Mouse (Mus musculus) liver, embryonic 15.5 days (tissue): ENCODE data around the gene Magi1. TPM values are rescaled to one million over a fixed set of nuclear protein-coding genes. Genes with fewer than 3 reads are reported as not detected.
A peak's percentile ranks its signal among the peaks of the same experiment; 100 is the strongest.

Experiments used
- ATAC-seq: fragments of 200-750 bp; cut with Nextera tagmentation; 2 replicates; pipeline ENCODE4 v1.8.0; 2017; ENCODE audit warnings: moderate number of reproducible peaks, mild to moderate bottlenecking, moderate library complexity; ENCODE audit not compliant: insufficient read depth
- H3K27ac ChIP-seq: fragments of 300-500 bp; sonication (generic); replicated peaks from 2 replicates; pipeline ENCODE4 v1.5.1; 2015; ENCODE audit warnings: mild to moderate bottlenecking, inconsistent platforms
- H3K27me3 ChIP-seq: fragments of 300-500 bp; sonication (generic); 2 replicates; pipeline ENCODE4 v1.6.1; 2015; ENCODE audit warnings: mild to moderate bottlenecking, inconsistent platforms
- H3K36me3 ChIP-seq: fragments of 300-500 bp; sonication (generic); replicated peaks from 2 replicates; pipeline ENCODE4 v1.6.1; 2015; ENCODE audit warnings: moderate library complexity, mild to moderate bottlenecking, inconsistent platforms
- H3K4me1 ChIP-seq: fragments of 300-500 bp; sonication (generic); replicated peaks from 2 replicates; pipeline ENCODE4 v1.6.1; 2015; ENCODE audit warnings: inconsistent platforms
- H3K4me2 ChIP-seq: fragments of 300-500 bp; sonication (generic); 2 replicates; pipeline ENCODE4 v1.6.1; 2015; ENCODE audit warnings: moderate library complexity, mild to moderate bottlenecking, inconsistent platforms
- H3K4me3 ChIP-seq: fragments of 300-500 bp; sonication (generic); replicated peaks from 2 replicates; pipeline ENCODE4 v1.5.1; 2015; ENCODE audit warnings: mild to moderate bottlenecking, inconsistent platforms
- H3K9ac ChIP-seq: fragments of 300-500 bp; sonication (generic); 2 replicates; pipeline ENCODE4 v1.6.1; 2015; ENCODE audit warnings: moderate library complexity, mild to moderate bottlenecking, inconsistent platforms
- H3K9me3 ChIP-seq: fragments of 300-500 bp; sonication (generic); replicated peaks from 2 replicates; pipeline ENCODE4 v1.6.1; 2016; ENCODE audit warnings: inconsistent platforms
- WGBS: fragments of 180-500 bp; shearing (Covaris S2); methylation state at CpG from one replicate; pipeline ENCODE4 v1.1.7; 2015; ENCODE audit warnings: mixed read lengths; ENCODE audit not compliant: insufficient replicate concordance; 5-methylcytosine and 5-hydroxymethylcytosine counted together
- polyA plus RNA-seq: library from polyadenylated mRNA; unstranded; fragments of >200 nt; fragmentation: Nextera tagmentation; extraction: Ambion mirVana; gene quantifications from 2 replicates; pipeline ENCODE4 v1.2.1, GENCODE M21; 2015

Gene Magi1
- polyA plus RNA-seq: 1.1 TPM in 2 replicates

DNA sequence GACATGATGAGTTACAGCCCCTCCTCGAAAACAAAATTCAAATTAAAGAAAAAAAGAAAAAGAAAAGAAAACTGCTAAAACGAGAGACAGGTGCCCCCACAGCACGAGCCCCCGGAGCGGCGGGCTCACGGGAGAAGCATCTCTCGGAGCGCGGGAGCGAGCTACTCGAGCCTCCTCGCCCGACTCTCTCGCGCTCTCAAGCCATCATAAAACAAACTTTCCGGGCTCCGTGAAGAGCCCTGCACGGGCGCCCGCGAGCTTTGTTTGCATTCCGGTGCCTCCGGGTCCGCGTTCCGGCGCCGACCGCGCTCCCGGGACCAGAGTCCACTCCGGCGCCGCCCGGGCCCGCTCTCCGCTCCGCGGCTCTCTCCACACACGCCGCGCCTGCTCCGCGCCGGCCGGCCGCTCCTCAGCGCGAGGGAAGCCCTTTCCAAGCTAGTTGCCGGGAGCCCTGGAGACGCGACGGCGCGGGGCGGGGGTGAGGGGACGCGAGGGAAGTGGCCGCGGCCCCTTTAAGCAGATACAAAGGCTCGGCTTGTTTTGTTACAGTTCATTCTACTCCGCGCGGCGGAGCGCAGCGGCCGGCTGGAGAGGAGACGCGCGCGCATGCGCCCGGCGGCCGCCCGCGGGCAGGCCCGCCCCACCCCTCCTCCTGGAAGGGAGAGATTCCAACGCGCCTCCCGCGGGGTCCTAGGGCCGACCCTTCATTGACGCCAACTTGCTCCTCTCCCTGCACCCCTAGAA, at the start of gene Magi1:
Magi1 (minus strand) TSS at position 600 of the 744 bp plus-strand sequence.
- Histone ChIP-seq H3K4me2 (peak within 1 kb of the TSS; percentile 79), H3K9ac (peak within 1 kb of the TSS; percentile 43; the same call in 1 of the 2 replicates), H3K4me3 (peak within 1 kb of the TSS; percentile 64), H3K27ac (peak within 1 kb of the TSS; percentile 86), H3K27me3 (peaks cover 57% of the 10 kb centered on the region), H3K36me3 (no peaks in the 10 kb centered on the region), H3K9me3 (no peaks in the 10 kb centered on the region), H3K4me1 (peaks cover 11% of the 10 kb centered on the region; the same call in 1 of the 2 replicates)
- peak; percentile 89 for ATAC-seq
- WGBS: under 1% methylated on average over 86 of the region's 86 CpGs

DNA sequence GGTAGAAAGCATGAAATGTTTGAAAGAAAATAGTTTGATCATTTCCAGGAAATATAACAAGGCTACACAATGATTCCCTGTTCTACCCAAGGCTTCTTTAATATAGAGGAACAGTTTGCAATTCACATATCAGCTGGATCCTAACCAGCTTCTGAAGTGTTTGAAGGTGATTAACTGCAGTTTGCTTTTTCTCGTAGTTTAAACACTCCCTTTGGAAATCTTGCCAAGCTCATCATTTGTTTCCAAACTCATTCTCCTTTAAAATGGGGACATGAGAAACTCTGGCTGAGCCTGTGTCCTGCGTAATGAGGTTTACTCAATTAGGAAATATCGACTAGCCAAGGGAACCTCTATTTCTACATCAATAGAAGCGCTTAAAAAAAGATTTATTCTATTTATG, 43.4 kb upstream of the Magi1 start:
- Histone ChIP-seq H3K4me2 (no peak overlapping the region), H3K27ac (no peak overlapping the region), H3K9me3 (no peaks in the 10 kb centered on the region), H3K9ac (no peak overlapping the region), H3K27me3 (no peaks in the 10 kb centered on the region), H3K36me3 (no peaks in the 10 kb centered on the region), H3K4me1 (no peaks in the 10 kb centered on the region), H3K4me3 (no peak overlapping the region)
- ATAC-seq: no peak
- 65% methylated on average over 4 of the region's 4 CpGs for WGBS

DNA sequence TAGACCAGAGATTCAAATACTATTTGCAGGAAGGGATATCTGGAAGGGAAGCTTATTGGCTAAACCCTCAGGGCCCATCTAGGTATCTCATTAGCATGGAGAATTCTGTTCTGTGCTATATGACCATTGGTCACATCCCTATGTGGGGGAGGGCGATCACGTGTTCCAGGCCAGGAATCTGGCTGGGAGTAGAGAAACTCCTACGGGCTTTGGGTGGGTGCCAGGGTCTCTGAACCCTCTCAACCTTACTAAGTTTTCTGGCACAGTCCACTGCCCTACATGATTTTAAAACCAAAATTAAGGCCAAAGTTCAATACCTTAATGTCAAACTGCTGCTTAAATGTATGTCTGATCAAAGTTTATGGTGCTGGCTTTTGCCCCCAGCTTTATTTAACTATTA, 33.2 kb upstream of the Magi1 start:
- no peak overlapping the region for H3K4me3 ChIP-seq
- ATAC-seq: no peak
- WGBS: 54% methylated on average over 3 of the region's 3 CpGs

DNA sequence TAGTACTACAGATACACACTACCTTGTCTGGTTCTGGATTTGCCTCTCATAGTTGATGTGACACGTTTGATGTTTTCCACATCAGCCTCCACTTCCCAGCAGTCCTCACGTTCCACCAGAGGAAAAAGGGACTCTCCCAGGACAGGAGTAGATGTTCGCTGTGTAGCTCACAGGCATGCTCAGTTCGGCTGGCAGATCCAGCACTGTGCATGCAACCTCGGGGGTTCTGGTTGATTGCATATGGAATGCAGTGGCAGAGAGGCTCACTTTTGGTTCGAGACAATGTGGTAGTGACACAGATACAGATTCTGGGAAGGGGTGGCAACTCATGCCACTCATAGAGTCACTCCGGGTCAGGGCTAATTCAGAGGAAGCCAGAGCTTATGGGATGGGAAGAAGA, 28.6 kb upstream of the Magi1 start:
- Histone ChIP-seq H3K4me2 (no peak overlapping the region), H3K4me1 (no peaks in the 10 kb centered on the region), H3K4me3 (no peak overlapping the region), H3K36me3 (no peaks in the 10 kb centered on the region), H3K27ac (no peak overlapping the region), H3K27me3 (no peaks in the 10 kb centered on the region), H3K9ac (no peak overlapping the region), H3K9me3 (no peaks in the 10 kb centered on the region)
- no peak for ATAC-seq
- 53% methylated on average over 7 of the region's 7 CpGs for WGBS

More for the DNA sequence above, 33.2 kb upstream of the Magi1 start:
- H3K4me2 ChIP-seq: no peak overlapping the region
- H3K4me1 ChIP-seq: no peaks in the 10 kb centered on the region
- no peaks in the 10 kb centered on the region for H3K27me3 ChIP-seq
- H3K36me3 ChIP-seq: no peaks in the 10 kb centered on the region
- H3K9ac ChIP-seq: no peak overlapping the region
- no peak overlapping the region for H3K27ac ChIP-seq
- H3K9me3 ChIP-seq: no peaks in the 10 kb centered on the region

DNA sequence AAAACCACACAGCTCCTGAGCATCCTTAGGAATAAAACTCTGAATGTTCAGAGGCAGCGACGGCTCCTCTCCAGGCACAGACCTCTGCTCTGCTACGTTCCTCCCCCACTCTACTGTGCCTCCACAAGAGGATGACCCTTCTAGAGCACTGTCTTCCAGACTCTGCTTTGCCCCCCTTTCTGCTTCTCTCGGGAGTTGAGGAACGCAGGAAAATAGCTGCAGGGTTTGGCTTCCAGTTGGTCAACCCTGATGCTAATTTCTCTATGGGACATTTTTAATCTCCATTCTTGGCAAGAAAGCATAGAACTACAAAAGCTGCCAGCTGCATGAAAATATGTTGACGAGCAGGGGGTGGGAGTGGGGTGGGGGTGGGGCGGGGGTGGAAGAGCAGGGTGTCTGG, 24.8 kb upstream of the Magi1 start:
- WGBS: 44% methylated on average over 7 of the region's 7 CpGs
- no peak for ATAC-seq
- H3K4me2 ChIP-seq: no peak overlapping the region
- no peak overlapping the region for H3K9ac ChIP-seq
- no peaks in the 10 kb centered on the region for H3K9me3 ChIP-seq
- no peak overlapping the region for H3K27ac ChIP-seq
- H3K4me1 ChIP-seq: no peaks in the 10 kb centered on the region
- H3K27me3 ChIP-seq: no peaks in the 10 kb centered on the region
- H3K36me3 ChIP-seq: no peaks in the 10 kb centered on the region
- H3K4me3 ChIP-seq: no peak overlapping the region

DNA sequence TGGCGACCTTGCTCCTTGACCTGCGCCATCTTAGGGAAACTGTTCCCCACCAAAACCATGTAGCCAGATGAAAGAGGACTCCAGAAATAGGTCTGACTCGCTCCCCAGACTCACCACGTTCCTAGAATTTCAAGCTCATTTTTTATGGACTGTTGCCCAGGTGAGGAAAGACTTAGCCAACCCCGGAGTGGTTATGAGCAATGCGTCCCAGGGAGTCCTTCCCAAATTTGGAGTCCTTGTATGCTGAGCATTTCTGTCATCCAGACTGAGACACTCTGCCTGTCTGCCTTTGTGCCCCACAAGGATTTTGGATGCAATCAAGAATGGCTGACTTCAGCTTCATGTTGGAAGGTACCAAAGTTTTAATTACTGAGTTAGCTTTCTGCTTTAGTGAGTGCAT, 19.8 kb upstream of the Magi1 start:
- no peak overlapping the region for H3K27ac ChIP-seq
- peaks cover 7% of the 10 kb centered on the region for H3K4me1 ChIP-seq
- H3K4me3 ChIP-seq: no peak overlapping the region
- no peaks in the 10 kb centered on the region for H3K9me3 ChIP-seq
- no peak for ATAC-seq
- 76% methylated on average over 6 of the region's 6 CpGs for WGBS
- no peaks in the 10 kb centered on the region for H3K27me3 ChIP-seq
- no peaks in the 10 kb centered on the region for H3K36me3 ChIP-seq
- H3K9ac ChIP-seq: no peak overlapping the region
- no peak overlapping the region for H3K4me2 ChIP-seq

DNA sequence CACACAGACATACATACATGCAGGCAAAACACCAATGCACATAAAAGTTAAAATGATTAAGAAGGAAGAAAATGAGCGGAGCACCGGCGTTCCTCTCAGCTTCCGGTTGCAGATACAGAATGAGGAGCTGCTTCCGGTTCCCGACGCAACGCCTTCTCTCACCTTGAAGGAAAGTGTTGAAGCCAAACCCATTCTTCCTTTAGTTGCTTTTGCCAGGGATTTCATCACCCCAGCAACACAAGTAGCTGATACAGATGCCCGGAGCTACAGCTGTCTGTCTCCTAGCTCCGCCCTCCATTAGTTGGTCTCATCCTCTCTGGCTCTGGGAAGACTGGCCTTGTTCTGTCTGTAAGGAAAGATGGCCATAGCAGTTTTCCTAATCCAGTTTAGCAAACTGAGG, 18.1 kb upstream of the Magi1 start:
- Histone ChIP-seq H3K9me3 (no peaks in the 10 kb centered on the region), H3K4me2 (no peak overlapping the region), H3K27ac (no peak overlapping the region), H3K27me3 (no peaks in the 10 kb centered on the region), H3K4me1 (peaks cover 7% of the 10 kb centered on the region), H3K4me3 (no peak overlapping the region), H3K36me3 (no peaks in the 10 kb centered on the region), H3K9ac (no peak overlapping the region)
- 86% methylated on average over 10 of the region's 10 CpGs for WGBS
- ATAC-seq: no peak

DNA sequence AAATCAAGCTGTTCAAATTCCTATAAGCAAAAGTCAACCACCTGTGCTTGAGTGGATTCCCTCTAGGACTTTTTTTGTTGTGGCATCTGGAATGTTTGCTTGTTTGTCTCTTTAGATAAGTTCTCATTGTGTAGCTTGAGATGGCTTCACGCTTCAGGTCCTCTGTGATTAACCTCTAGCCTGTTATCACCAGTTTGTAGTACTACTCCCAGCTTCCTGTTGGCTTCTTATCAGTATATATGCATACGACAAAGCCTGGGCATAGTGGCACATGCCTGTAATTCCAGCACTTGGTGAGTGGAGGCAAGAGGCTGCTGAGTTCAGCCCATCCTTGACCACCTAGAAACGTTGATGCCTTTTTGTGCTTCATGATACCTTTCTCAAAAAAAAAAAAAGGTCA, 16.8 kb upstream of the Magi1 start:
- ATAC-seq: peak; percentile 62
- no peaks in the 10 kb centered on the region for H3K27me3 ChIP-seq
- H3K4me1 ChIP-seq: peaks cover 7% of the 10 kb centered on the region
- no peaks in the 10 kb centered on the region for H3K9me3 ChIP-seq
- H3K4me3 ChIP-seq: no peak overlapping the region
- H3K4me2 ChIP-seq: no peak overlapping the region
- no peak overlapping the region for H3K27ac ChIP-seq
- 6% methylated on average over 3 of the region's 3 CpGs for WGBS
- H3K9ac ChIP-seq: no peak overlapping the region
- H3K36me3 ChIP-seq: no peaks in the 10 kb centered on the region

DNA sequence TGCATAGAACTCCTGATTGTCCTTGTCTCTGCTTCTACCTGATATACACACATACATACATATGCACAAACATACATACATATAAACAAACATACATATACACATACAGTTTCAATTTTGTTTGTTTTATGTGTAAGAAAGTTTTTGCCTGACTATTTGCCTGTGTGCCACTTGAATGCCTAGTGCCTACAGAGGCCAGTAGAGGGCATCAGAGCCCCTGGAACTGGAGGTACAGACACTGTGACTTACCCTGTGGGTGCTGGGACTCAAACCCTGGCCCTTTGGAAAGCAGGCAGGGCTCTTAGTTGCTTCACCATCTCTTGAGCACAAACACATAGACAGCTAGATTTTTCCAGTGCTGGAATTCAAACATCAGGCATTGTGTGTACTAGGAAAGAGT, 3.7 kb upstream of the Magi1 start:
- no peak for ATAC-seq

DNA sequence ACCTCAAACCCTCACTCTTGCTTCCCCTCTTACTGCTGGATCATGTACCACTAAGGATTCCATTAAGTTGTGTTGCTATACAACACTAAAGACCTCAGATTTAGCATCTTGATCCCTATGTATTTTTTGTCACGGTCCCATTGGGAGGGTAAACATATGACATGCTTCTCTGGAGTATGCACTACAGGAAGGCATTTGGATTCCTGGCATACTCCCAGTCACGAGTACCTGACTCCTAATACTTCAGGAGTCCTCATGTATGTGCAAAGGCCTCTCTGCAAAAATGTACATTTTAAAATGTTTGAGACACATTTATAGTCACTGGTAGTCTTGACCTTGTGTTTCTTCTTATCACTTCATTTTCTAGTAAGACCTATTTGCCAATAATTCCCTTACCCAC, 2.8 kb upstream of the Magi1 start:
- Histone ChIP-seq H3K4me1 (peaks cover 11% of the 10 kb centered on the region; the same call in 1 of the 2 replicates), H3K36me3 (no peaks in the 10 kb centered on the region), H3K27ac (no peak overlapping the region), H3K9ac (no peak overlapping the region), H3K9me3 (no peaks in the 10 kb centered on the region), H3K4me3 (no peak overlapping the region), H3K4me2 (no peak overlapping the region), H3K27me3 (peaks cover 41% of the 10 kb centered on the region)
- ATAC-seq: no peak
- 49% methylated on average over 2 of the region's 2 CpGs for WGBS

More for the DNA sequence above, 3.7 kb upstream of the Magi1 start:
- Histone ChIP-seq H3K4me1 (peaks cover 11% of the 10 kb centered on the region; the same call in 1 of the 2 replicates), H3K27me3 (peaks cover 33% of the 10 kb centered on the region), H3K4me3 (no peak overlapping the region), H3K9ac (no peak overlapping the region), H3K4me2 (no peak overlapping the region), H3K36me3 (no peaks in the 10 kb centered on the region), H3K9me3 (no peaks in the 10 kb centered on the region), H3K27ac (no peak overlapping the region)

DNA sequence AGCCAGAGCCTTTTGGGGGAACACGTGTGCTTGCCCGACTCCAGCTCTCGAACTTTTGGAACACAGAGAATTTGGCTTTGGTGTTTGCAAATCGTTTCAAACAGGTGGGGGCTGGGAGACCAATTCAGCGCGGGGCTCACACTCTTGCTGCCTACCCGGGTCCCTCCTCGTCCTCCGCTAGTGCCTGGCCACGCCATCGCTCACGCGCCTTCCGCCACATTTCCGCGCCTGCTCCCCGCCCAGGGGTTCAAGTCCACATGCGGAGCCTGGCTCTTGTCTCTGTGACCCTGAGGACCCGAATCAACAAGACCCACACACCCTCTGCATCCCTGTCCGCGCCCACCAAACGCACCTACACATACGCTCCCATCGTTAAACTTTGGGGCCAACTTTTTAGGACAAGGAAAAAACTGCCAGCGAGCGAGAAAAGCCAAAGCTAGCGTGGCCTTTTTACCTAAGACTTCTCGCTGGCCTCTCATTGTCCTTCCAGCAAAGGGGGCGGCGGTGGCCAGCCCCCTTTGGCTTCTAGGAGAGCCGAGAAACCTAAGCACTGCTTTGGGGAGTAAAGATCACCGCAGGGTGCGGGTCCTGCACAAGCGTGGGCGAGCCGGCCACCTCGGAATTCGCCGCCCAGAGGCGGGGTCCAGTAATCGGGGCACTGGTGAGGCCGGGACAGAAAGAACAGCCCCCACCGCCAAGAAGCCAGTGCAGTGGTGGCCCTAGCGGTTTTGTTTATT, 540 bp upstream of the Magi1 start:
- peak; percentile 65 for ATAC-seq
- Histone ChIP-seq H3K27me3 (peaks cover 55% of the 10 kb centered on the region), H3K4me1 (peaks cover 11% of the 10 kb centered on the region; the same call in 1 of the 2 replicates), H3K4me2 (peak overlapping the region; percentile 79), H3K9me3 (no peaks in the 10 kb centered on the region), H3K36me3 (no peaks in the 10 kb centered on the region), H3K27ac (peak overlapping the region; percentile 86), H3K9ac (0 out of 2 replicates have a peak overlapping the region, but pooled peaks have one; percentile 4), H3K4me3 (peak overlapping the region; percentile 64)
- WGBS: under 1% methylated on average over 44 of the region's 44 CpGs
